Mouse (Mus musculus) lung, postnatal 0 days (tissue): ENCODE results near the gene Zfp961. TPM values are rescaled to one million over a fixed set of nuclear protein-coding genes. Genes with fewer than 3 reads are reported as not detected.

Experiments used
- ATAC-seq: fragments of 200-750 bp; cut with Nextera tagmentation; 2 replicates; pipeline ENCODE4 v1.8.0; 2017; ENCODE audit warnings: moderate library complexity
- DNase-seq: peaks from one replicate; pipeline ENCODE4 v3.0.0-alpha.2; 2016; ENCODE audit warnings: low spot score
- H3K27ac ChIP-seq: fragments of 300-500 bp; sonication (generic); 2 replicates; pipeline ENCODE4 v1.5.1; 2014; ENCODE audit warnings: antibody characterized with exemption, mild to moderate bottlenecking, low read length, mixed read lengths
- H3K27me3 ChIP-seq: fragments of 300-500 bp; sonication (generic); replicated peaks from 2 replicates; pipeline ENCODE4 v1.6.1; 2014; ENCODE audit warnings: low read length, mixed read lengths; ENCODE audit not compliant: insufficient read depth
- H3K36me3 ChIP-seq: fragments of 300-500 bp; sonication (generic); 2 replicates; pipeline ENCODE4 v1.6.1; 2014; ENCODE audit warnings: low read length, mixed read lengths; ENCODE audit not compliant: insufficient read depth
- H3K4me1 ChIP-seq: fragments of 300-500 bp; sonication (generic); 2 replicates; pipeline ENCODE4 v1.6.1; 2014; ENCODE audit warnings: antibody characterized with exemption, low read depth, low read length, mixed read lengths; ENCODE audit not compliant: insufficient read depth
- H3K4me2 ChIP-seq: fragments of 300-500 bp; sonication (generic); replicated peaks from 2 replicates; pipeline ENCODE4 v1.6.1; 2014; ENCODE audit warnings: low read depth, mild to moderate bottlenecking, low read length, moderate library complexity, mixed read lengths
- H3K4me3 ChIP-seq: fragments of 300-500 bp; sonication (generic); 2 replicates; pipeline ENCODE4 v1.5.1; 2014; ENCODE audit warnings: low read depth, low read length
- H3K9ac ChIP-seq: fragments of 300-500 bp; sonication (generic); replicated peaks from 2 replicates; pipeline ENCODE4 v1.6.1; 2014; ENCODE audit warnings: low read depth, mild to moderate bottlenecking
- H3K9me3 ChIP-seq: fragments of 300-500 bp; sonication (generic); 2 replicates; pipeline ENCODE4 v1.6.1; 2016; ENCODE audit warnings: low read length, mixed read lengths
- CTCF ChIP-seq: IDR thresholded peaks from 2 replicates; pipeline ENCODE4 v1.5.1; 2016; ENCODE audit warnings: antibody characterized with exemption, mild to moderate bottlenecking
- EP300 ChIP-seq: IDR thresholded peaks from 2 replicates; pipeline ENCODE4 v1.6.1; 2016; ENCODE audit warnings: antibody characterized with exemption, mild to moderate bottlenecking, control low read depth
- WGBS: fragments of 180-500 bp; shearing (Covaris S2); extraction: QIAGEN DNeasy Blood & Tissue Kit; methylation state at CpG from one replicate; pipeline ENCODE4 v1.1.7; 2014; 5-methylcytosine and 5-hydroxymethylcytosine counted together
- polyA plus RNA-seq: library from polyadenylated mRNA; unstranded; fragments of >200 nt; fragmentation: Nextera tagmentation; extraction: Ambion mirVana; gene quantifications from 2 replicates; pipeline ENCODE4 v1.2.1, GENCODE M21; 2015

The Zfp961 gene
- polyA plus RNA-seq, 1 experiment from 2014 or later, result 12.8 TPM

DNA sequence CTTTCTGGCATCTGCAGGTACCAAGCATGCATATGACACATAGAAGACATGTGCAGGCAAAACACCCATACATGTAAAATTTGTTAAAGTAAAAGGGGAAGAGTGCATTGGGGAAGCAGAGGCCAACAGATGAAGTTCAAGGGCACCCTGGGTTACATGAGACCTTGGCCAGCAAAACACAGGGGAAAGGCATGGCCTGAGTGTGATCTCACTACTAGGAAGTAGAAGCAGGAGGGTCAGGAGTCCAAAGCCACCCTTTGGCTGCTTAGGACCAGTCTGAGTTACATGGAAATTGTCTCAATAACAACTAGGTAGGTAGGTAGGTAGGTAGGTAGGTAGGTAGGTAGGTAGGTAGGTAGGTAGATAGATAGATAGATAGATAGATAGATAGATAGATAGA is 9.6 kb downstream of the Zfp961 start:
- H3K4me1 ChIP-seq, result no peaks in the 10 kb centered on the region
- TF ChIP-seq CTCF, result no peak
- TF ChIP-seq EP300, result no peak
- no peak overlapping the region for H3K9ac ChIP-seq
- no peak overlapping the region for H3K27ac ChIP-seq
- no peaks in the 10 kb centered on the region for H3K27me3 ChIP-seq
- no peak for ATAC-seq
- no peak overlapping the region for H3K4me3 ChIP-seq
- no peak overlapping the region for H3K4me2 ChIP-seq
- no peak for DNase-seq
- H3K9me3 ChIP-seq, result no peaks in the 10 kb centered on the region
- no peaks in the 10 kb centered on the region for H3K36me3 ChIP-seq

- no peak overlapping the region for H3K27ac ChIP-seq
- no peak for ATAC-seq
- H3K36me3 ChIP-seq, result 0 out of 2 replicates have a peak, but pooled peaks cover 5% of the 10 kb centered on the region
- 85% methylated on average over 5 of the region's 5 CpGs for WGBS
- no peaks in the 10 kb centered on the region for H3K4me1 ChIP-seq
- H3K27me3 ChIP-seq, result no peaks in the 10 kb centered on the region
- TF ChIP-seq CTCF (no peak), EP300 (no peak)
- no peak overlapping the region for H3K4me2 ChIP-seq
- no peak overlapping the region for H3K9ac ChIP-seq
- DNase-seq, result no peak
- no peak overlapping the region for H3K4me3 ChIP-seq
- H3K9me3 ChIP-seq, result no peaks in the 10 kb centered on the region
These were observed 11.0 kb downstream of the Zfp961 start for GRCm38 (mm10) chr8:71961796-71962195.

DNA sequence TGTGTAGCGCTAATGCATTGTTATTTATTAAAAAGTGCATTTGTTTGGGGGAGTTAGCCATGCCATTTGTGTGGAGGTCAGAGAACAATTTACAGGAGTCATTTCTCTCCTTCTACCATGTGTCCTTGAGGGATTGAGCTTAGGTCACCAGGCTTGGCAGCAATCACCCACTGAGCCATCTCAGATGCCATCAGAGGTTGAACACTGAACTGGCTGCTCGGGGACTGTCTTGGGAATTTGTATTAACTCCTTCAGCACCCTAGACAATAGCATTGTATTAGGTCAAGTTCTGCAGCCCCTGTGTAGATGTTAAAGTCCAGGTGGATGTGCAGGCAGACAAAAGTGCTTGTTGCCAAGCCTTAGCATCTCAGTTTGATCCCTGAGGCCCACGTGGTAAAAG is 13.2 kb downstream of the Zfp961 start:
- 87% methylated on average over 3 of the region's 3 CpGs for WGBS
- H3K36me3 ChIP-seq, result 0 out of 2 replicates have a peak, but pooled peaks cover 5% of the 10 kb centered on the region

GRCm38 (mm10) chr8:71965166-71965565 is 14.3 kb downstream of the Zfp961 start:
- ATAC-seq, result no peak
- Histone ChIP-seq H3K36me3 (0 out of 2 replicates have a peak, but pooled peaks cover 5% of the 10 kb centered on the region), H3K27ac (no peak overlapping the region)

More for the DNA sequence above, 13.2 kb downstream of the Zfp961 start:
- no peak for DNase-seq
- no peak overlapping the region for H3K9ac ChIP-seq
- no peak overlapping the region for H3K4me2 ChIP-seq
- no peaks in the 10 kb centered on the region for H3K9me3 ChIP-seq
- H3K4me1 ChIP-seq, result no peaks in the 10 kb centered on the region
- H3K4me3 ChIP-seq, result no peak overlapping the region
- no peaks in the 10 kb centered on the region for H3K27me3 ChIP-seq
- no peak for TF ChIP-seq CTCF
- no peak for TF ChIP-seq EP300
- H3K27ac ChIP-seq, result no peak overlapping the region
- ATAC-seq, result no peak

GRCm38 (mm10) chr8:71966411-71966810 is 15.6 kb downstream of the Zfp961 start:
- Histone ChIP-seq H3K36me3 (0 out of 2 replicates have a peak, but pooled peaks cover 5% of the 10 kb centered on the region), H3K27me3 (no peaks in the 10 kb centered on the region)

More at GRCm38 (mm10) chr8:71965166-71965565, 14.3 kb downstream of the Zfp961 start:
- Histone ChIP-seq H3K4me1 (no peaks in the 10 kb centered on the region), H3K27me3 (no peaks in the 10 kb centered on the region), H3K4me2 (no peak overlapping the region), H3K4me3 (no peak overlapping the region), H3K9ac (no peak overlapping the region), H3K9me3 (no peaks in the 10 kb centered on the region)
- WGBS, result 92% methylated on average over 2 of the region's 2 CpGs
- TF ChIP-seq EP300 (no peak), CTCF (no peak)
- no peak for DNase-seq

DNA sequence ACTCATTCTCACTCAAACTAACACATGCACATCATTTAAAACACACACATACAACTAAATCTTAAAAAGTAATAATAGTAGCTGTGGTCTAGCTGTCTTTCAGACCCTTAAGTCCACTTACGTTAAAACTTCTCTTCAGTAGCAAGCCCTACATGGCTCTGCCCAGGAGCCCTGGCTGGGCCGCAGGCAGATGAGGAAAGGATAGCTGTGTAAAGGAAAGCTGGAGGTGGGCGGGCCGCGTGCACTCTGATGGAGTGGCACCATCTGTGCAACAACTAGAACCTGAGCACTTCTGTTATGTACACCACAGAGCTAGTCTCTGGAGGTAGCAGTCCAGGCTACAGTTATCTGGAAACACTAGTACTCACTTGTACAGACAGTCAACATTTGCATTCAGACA is 16.4 kb downstream of the Zfp961 start:
- no peak overlapping the region for H3K4me3 ChIP-seq
- no peaks in the 10 kb centered on the region for H3K9me3 ChIP-seq
- TF ChIP-seq CTCF (no peak), EP300 (no peak)
- H3K9ac ChIP-seq, result no peak overlapping the region
- no peak overlapping the region for H3K4me2 ChIP-seq
- H3K27ac ChIP-seq, result no peak overlapping the region
- no peaks in the 10 kb centered on the region for H3K4me1 ChIP-seq
- DNase-seq (no peak), ATAC-seq (no peak)
- WGBS, result over 99% methylated on average over 5 of the region's 5 CpGs
- no peaks in the 10 kb centered on the region for H3K27me3 ChIP-seq
- H3K36me3 ChIP-seq, result 0 out of 2 replicates have a peak, but pooled peaks cover 5% of the 10 kb centered on the region

More at GRCm38 (mm10) chr8:71966411-71966810, 15.6 kb downstream of the Zfp961 start:
- DNase-seq (no peak), ATAC-seq (no peak)
- H3K4me1 ChIP-seq, result no peaks in the 10 kb centered on the region
- no peak overlapping the region for H3K4me2 ChIP-seq
- H3K9ac ChIP-seq, result no peak overlapping the region
- H3K9me3 ChIP-seq, result no peaks in the 10 kb centered on the region
- TF ChIP-seq EP300, result no peak
- peak; percentile 18; the same call in 1 of the 2 replicates for TF ChIP-seq CTCF
- no peak overlapping the region for H3K27ac ChIP-seq
- H3K4me3 ChIP-seq, result no peak overlapping the region

DNA sequence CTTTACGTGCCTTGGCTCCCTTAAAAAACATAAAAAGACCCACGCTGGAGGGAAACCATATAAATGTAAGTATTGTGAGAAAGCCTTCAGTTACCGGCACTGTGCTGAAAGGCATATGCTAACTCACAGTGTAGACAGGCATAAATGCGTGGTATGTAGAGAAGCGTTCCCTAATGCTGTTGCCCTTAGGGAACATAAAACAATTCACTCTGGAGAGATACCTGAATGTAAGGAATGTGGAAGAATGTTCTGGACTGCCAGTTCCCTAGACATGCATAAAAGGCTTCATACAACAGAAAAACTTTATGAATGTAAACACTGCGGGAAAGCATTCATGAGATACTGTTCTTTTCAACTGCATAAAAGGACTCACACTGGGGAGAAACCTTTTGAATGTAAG is 17.3 kb downstream of the Zfp961 start:
- TF ChIP-seq CTCF, result no peak
- TF ChIP-seq EP300, result peak; percentile 76
- no peak overlapping the region for H3K4me2 ChIP-seq
- H3K36me3 ChIP-seq, result 0 out of 2 replicates have a peak, but pooled peaks cover 5% of the 10 kb centered on the region
- H3K27me3 ChIP-seq, result no peaks in the 10 kb centered on the region
- peak; percentile 60 for ATAC-seq
- H3K9me3 ChIP-seq, result no peaks in the 10 kb centered on the region
- H3K27ac ChIP-seq, result peak overlapping the region; percentile 49
- no peak for DNase-seq
- no peaks in the 10 kb centered on the region for H3K4me1 ChIP-seq
- H3K9ac ChIP-seq, result no peak overlapping the region
- WGBS, result 82% methylated on average over 6 of the region's 6 CpGs
- H3K4me3 ChIP-seq, result no peak overlapping the region
